Comparison of ENCODE assay signal across 21 mouse cellular contexts in the genomic region with DNA sequence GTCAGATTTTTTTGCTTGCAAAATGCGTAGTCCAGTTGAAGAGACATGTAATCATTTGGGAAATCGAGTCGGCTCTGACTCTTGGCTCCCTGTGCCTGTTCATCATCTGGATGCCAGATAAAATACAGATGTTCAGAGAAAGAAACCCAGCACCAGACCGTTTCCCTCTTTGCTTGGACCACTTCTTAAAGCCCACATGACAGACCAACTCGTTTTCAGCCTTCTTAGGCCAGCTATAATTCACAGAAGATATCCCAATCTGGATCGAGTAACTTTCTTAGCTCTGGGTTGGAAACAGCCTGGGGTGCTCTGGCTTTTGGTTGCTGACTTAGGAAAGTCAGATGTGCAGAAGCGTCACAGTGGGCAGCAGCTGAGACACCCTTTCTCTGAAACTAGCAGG.
DNase-seq lines count a peak whose midpoint lies in the region; ATAC-seq lines count a peak whose summit lies in the region.
"Had no signal": no experiment of that assay in that cellular context is flagged by ENCODE, and none has a peak within 500 bp of the region (broad histone marks: within the 10 kb centered on the region; RNA-seq: fewer than 3 reads in every experiment).

No protein-coding gene starts in this region.

- 66% methylated on average over 7 of the region's 7 CpGs for WGBS in heart, embryonic 12.5 days
- WGBS in embryonic facial prominence, embryonic 11.5 days: 37% methylated on average over 7 of the region's 7 CpGs
- 14% methylated on average over 7 of the region's 7 CpGs for WGBS in embryonic facial prominence, embryonic 13.5 days
- 24% methylated on average over 7 of the region's 7 CpGs for WGBS in limb, embryonic 10.5 days

- peak; percentile 30 to 52 for DNase-seq in heart, adult 18-20 months
- DNase-seq in embryonic facial prominence, embryonic 11.5 days (ENCODE audit: low spot score): peak; percentile 67
- no peak for DNase-seq in limb, embryonic 10.5 days (ENCODE audit: low spot score)
- DNase-seq in adrenal gland, adult 18-20 months (ENCODE audit: low spot score in 2 of 2): no peak
- DNase-seq: adrenal gland, postnatal 36 days; cerebellum, adult 11-12 months; cerebellum, postnatal 14 days; kidney, adult 9 months; kidney, postnatal 4 days; layer of hippocampus, adult 9-11 months; thymus, postnatal 25 days had no signal

- no peaks in the 10 kb centered on the region for H3K9me3 ChIP-seq in heart, embryonic 12.5 days (replicated peaks)
- H3K9me3 ChIP-seq in embryonic facial prominence, embryonic 11.5 days (replicated peaks; ENCODE audit: control insufficient read depth, low read length): no peaks in the 10 kb centered on the region
- H3K9me3 ChIP-seq in embryonic facial prominence, embryonic 13.5 days: no peaks in the 10 kb centered on the region
- H3K9me3 ChIP-seq in limb, embryonic 10.5 days (replicated peaks): no peaks in the 10 kb centered on the region
- H3K9me3 ChIP-seq: hindbrain, embryonic 13.5 days; midbrain, embryonic 12.5 days; neural tube, embryonic 12.5 days had no signal

- no peak overlapping the region for H3K4me2 ChIP-seq in heart, embryonic 12.5 days
- no peak overlapping the region for H3K4me2 ChIP-seq in embryonic facial prominence, embryonic 11.5 days (ENCODE audit: low read depth, low read length)
- 0 out of 2 replicates have a peak overlapping the region, but pooled peaks have one; percentile 5 for H3K4me2 ChIP-seq in embryonic facial prominence, embryonic 13.5 days
- H3K4me2 ChIP-seq: hindbrain, embryonic 13.5 days; midbrain, embryonic 12.5 days; neural tube, embryonic 12.5 days had no signal

- no peak overlapping the region for H3K27ac ChIP-seq in heart, embryonic 12.5 days (ENCODE audit: poor library complexity, severe bottlenecking)
- H3K27ac ChIP-seq in embryonic facial prominence, embryonic 11.5 days (replicated peaks; ENCODE audit: low read depth, low read length): peak overlapping the region; percentile 7; the same call in 1 of the 2 replicates
- peak overlapping the region; percentile 57; the same call in 1 of the 2 replicates for H3K27ac ChIP-seq in embryonic facial prominence, embryonic 13.5 days
- H3K27ac ChIP-seq in limb, embryonic 10.5 days: peak overlapping the region; percentile 50
- H3K27ac ChIP-seq: hindbrain, embryonic 13.5 days; left cerebral cortex, adult 2 months; liver, embryonic 14.5 days; midbrain, embryonic 12.5 days; neural tube, embryonic 12.5 days had no signal

- H3K36me3 ChIP-seq in heart, embryonic 12.5 days: no peaks in the 10 kb centered on the region
- no peaks in the 10 kb centered on the region for H3K36me3 ChIP-seq in embryonic facial prominence, embryonic 11.5 days (replicated peaks; ENCODE audit: control insufficient read depth, insufficient read depth, low read depth, low read length)
- no peaks in the 10 kb centered on the region for H3K36me3 ChIP-seq in embryonic facial prominence, embryonic 13.5 days
- H3K36me3 ChIP-seq in limb, embryonic 10.5 days: no peaks in the 10 kb centered on the region
- H3K36me3 ChIP-seq: hindbrain, embryonic 13.5 days; midbrain, embryonic 12.5 days; neural tube, embryonic 12.5 days had no signal

- no peaks in the 10 kb centered on the region for H3K4me1 ChIP-seq in heart, embryonic 12.5 days (replicated peaks)
- H3K4me1 ChIP-seq in embryonic facial prominence, embryonic 11.5 days (ENCODE audit: control insufficient read depth, insufficient read depth, low read length): no peaks in the 10 kb centered on the region
- peaks cover 28% of the 10 kb centered on the region for H3K4me1 ChIP-seq in embryonic facial prominence, embryonic 13.5 days
- H3K4me1 ChIP-seq in limb, embryonic 10.5 days: peaks cover 39% of the 10 kb centered on the region
- H3K4me1 ChIP-seq: hindbrain, embryonic 13.5 days; midbrain, embryonic 12.5 days; neural tube, embryonic 12.5 days had no signal

- H3K9ac ChIP-seq in heart, embryonic 12.5 days: no peak overlapping the region
- H3K9ac ChIP-seq in embryonic facial prominence, embryonic 11.5 days (replicated peaks; ENCODE audit: low read length): no peak overlapping the region
- no peak overlapping the region for H3K9ac ChIP-seq in embryonic facial prominence, embryonic 13.5 days
- H3K9ac ChIP-seq: hindbrain, embryonic 13.5 days; liver, embryonic 14.5 days; midbrain, embryonic 12.5 days; neural tube, embryonic 12.5 days had no signal

- no peak for ATAC-seq in heart, embryonic 12.5 days (ENCODE audit: insufficient number of reproducible peaks, low FRiP score)
- ATAC-seq in embryonic facial prominence, embryonic 11.5 days (replicated peaks; ENCODE audit: insufficient number of reproducible peaks, low FRiP score, low TSS enrichment, low read depth): peak; percentile 40; the same call in 1 of the 2 replicates
- no peak for ATAC-seq in embryonic facial prominence, embryonic 13.5 days (ENCODE audit: insufficient number of reproducible peaks, insufficient read depth, low FRiP score, low TSS enrichment, low read depth)
- no peak for ATAC-seq in CD4-positive, CD25-positive, alpha-beta regulatory T cell, adult 4 months
- ATAC-seq: activated CD4-positive, CD25-positive, alpha-beta regulatory T cell, adult 4 months; Patski had no signal

- no peak overlapping the region for H3K4me3 ChIP-seq in heart, embryonic 12.5 days
- H3K4me3 ChIP-seq in embryonic facial prominence, embryonic 11.5 days (ENCODE audit: low read depth, low read length): no peak overlapping the region
- no peak overlapping the region for H3K4me3 ChIP-seq in embryonic facial prominence, embryonic 13.5 days
- no peak overlapping the region for H3K4me3 ChIP-seq in limb, embryonic 10.5 days
- H3K4me3 ChIP-seq: hindbrain, embryonic 13.5 days; left cerebral cortex, adult 2 months; midbrain, embryonic 12.5 days; neural tube, embryonic 12.5 days had no signal

- H3K27me3 ChIP-seq in heart, embryonic 12.5 days (replicated peaks): no peaks in the 10 kb centered on the region
- no peaks in the 10 kb centered on the region for H3K27me3 ChIP-seq in embryonic facial prominence, embryonic 11.5 days (ENCODE audit: control insufficient read depth, insufficient read depth, low read length)
- 0 out of 2 replicates have a peak, but pooled peaks cover under 1% of the 10 kb centered on the region for H3K27me3 ChIP-seq in embryonic facial prominence, embryonic 13.5 days
- 0 out of 2 replicates have a peak, but pooled peaks cover 6% of the 10 kb centered on the region for H3K27me3 ChIP-seq in limb, embryonic 10.5 days (ENCODE audit: low read depth, poor library complexity, severe bottlenecking)
- H3K27me3 ChIP-seq: hindbrain, embryonic 13.5 days; midbrain, embryonic 12.5 days; neural tube, embryonic 12.5 days had no signal

Comparison
In these comparisons a context has a peak if more than half of its experiments do, and no peak if none do; other contexts are left out.
1. DNase-seq: peak in heart, adult 18-20 months (2 of 2) and embryonic facial prominence, embryonic 11.5 days (single experiment); none in limb, embryonic 10.5 days (single experiment) and adrenal gland, adult 18-20 months (0 of 2).